Mouse (Mus musculus) MEL (cell line): Measurements from ENCODE around the gene Olfr13. TPM values are rescaled to one million over a fixed set of nuclear protein-coding genes. Genes with fewer than 3 reads are reported as not detected.

Source experiments
- DNase-seq: peaks from one replicate; pipeline ENCODE4 v3.0.0; 2011; ENCODE audit warnings: low read depth, low spot score
- H3K27ac ChIP-seq: 2 replicates; pipeline ENCODE4 v1.5.1; 2012; ENCODE audit warnings: low read depth, mild to moderate bottlenecking, control low read depth, low read length, moderate library complexity; ENCODE audit not compliant: control insufficient read depth
- H3K27me3 ChIP-seq, 2 experiments: fragments of 150-350 bp in 1 of 2; sonication (generic) in 1 of 2; 2 replicates each; pipeline ENCODE4 v1.6.1; 2012; ENCODE audit warnings: low read length in 2 of 2, mild to moderate bottlenecking in 2 of 2, improper control_type of control experiment in 1 of 2, moderate library complexity in 1 of 2; ENCODE audit not compliant: insufficient read depth in 2 of 2, control insufficient read depth in 1 of 2
- H3K36me3 ChIP-seq, 2 experiments: 2 replicates each; pipeline ENCODE4 v1.6.1; 2012 to 2014; ENCODE audit warnings: low read length in 2 of 2, improper control_type of control experiment in 1 of 2, inconsistent platforms in 1 of 2, mild to moderate bottlenecking in 1 of 2; ENCODE audit not compliant: insufficient read depth in 2 of 2, control insufficient read depth in 1 of 2
- H3K4me1 ChIP-seq, 2 experiments: fragments of 150-350 bp in 1 of 2; sonication (generic) in 1 of 2; 2 replicates each; pipeline ENCODE4 v1.6.1; 2012; ENCODE audit warnings: low read length in 2 of 2, improper control_type of control experiment in 1 of 2, mild to moderate bottlenecking in 1 of 2; ENCODE audit not compliant: insufficient read depth in 2 of 2, control insufficient read depth in 1 of 2
- H3K4me3 ChIP-seq, 2 experiments: fragments of 150-350 bp in 1 of 2; sonication (generic) in 1 of 2; 2 replicates each; pipeline ENCODE4 v1.5.1; 2012; ENCODE audit warnings: low read depth in 2 of 2, low read length in 2 of 2, mild to moderate bottlenecking in 2 of 2, moderate library complexity in 2 of 2, control low read depth in 1 of 2, improper control_type of control experiment in 1 of 2; ENCODE audit not compliant: control insufficient read depth in 1 of 2, insufficient read depth in 1 of 2
- H3K79me2 ChIP-seq: 2 replicates; pipeline ENCODE4 v1.6.1; 2012; ENCODE audit warnings: mild to moderate bottlenecking, low read length, moderate library complexity; ENCODE audit not compliant: control insufficient read depth, poor library complexity, insufficient read depth
- H3K9ac ChIP-seq: 2 replicates; pipeline ENCODE4 v1.6.1; 2012; ENCODE audit warnings: low read depth, mild to moderate bottlenecking, control low read depth, low read length, moderate library complexity; ENCODE audit not compliant: control insufficient read depth, poor library complexity, severe bottlenecking
- H3K9me3 ChIP-seq: fragments of 150-350 bp; sonication (generic); replicated peaks from 2 replicates; pipeline ENCODE4 v1.6.1; 2012; ENCODE audit warnings: mild to moderate bottlenecking, low read length, improper control_type of control experiment, moderate library complexity; ENCODE audit not compliant: insufficient read depth
- ELF1 ChIP-seq: IDR thresholded peaks from 2 replicates; pipeline ENCODE4 v1.6.1; 2014; ENCODE audit warnings: low read depth, mild to moderate bottlenecking, inconsistent platforms, low read length, improper control_type of control experiment, moderate library complexity
- HCFC1 ChIP-seq: IDR thresholded peaks from 2 replicates; pipeline ENCODE4 v1.6.1; 2012; ENCODE audit warnings: low read depth, mild to moderate bottlenecking, inconsistent platforms, low read length, improper control_type of control experiment, moderate library complexity
- JUND ChIP-seq: IDR thresholded peaks from 2 replicates; pipeline ENCODE4 v1.6.1; 2011; ENCODE audit warnings: low read depth, mild to moderate bottlenecking, improper control_type of control experiment, low read length
- MEF2A ChIP-seq: IDR thresholded peaks from 2 replicates; pipeline ENCODE4 v1.6.1; 2014; ENCODE audit warnings: low read depth, mild to moderate bottlenecking, inconsistent platforms, low read length, improper control_type of control experiment; ENCODE audit not compliant: poor library complexity, insufficient replicate concordance, severe bottlenecking; ENCODE audit errors: extremely low read depth
- MYC ChIP-seq: IDR thresholded peaks from 2 replicates; pipeline ENCODE4 v1.6.1; 2011; ENCODE audit warnings: low read depth, mild to moderate bottlenecking, low read length, improper control_type of control experiment, moderate library complexity
- NELFE ChIP-seq: IDR thresholded peaks from 2 replicates; pipeline ENCODE4 v1.6.1; 2011; ENCODE audit warnings: low read depth, low read length, improper control_type of control experiment
- NRF1 ChIP-seq: IDR thresholded peaks from 2 replicates; pipeline ENCODE4 v1.6.1; 2014; ENCODE audit warnings: low read depth, mild to moderate bottlenecking, inconsistent platforms, low read length, improper control_type of control experiment, moderate library complexity; ENCODE audit not compliant: poor library complexity, insufficient read depth, severe bottlenecking
- POLR2AphosphoS2 ChIP-seq: IDR thresholded peaks from 2 replicates; pipeline ENCODE4 v1.6.1; 2011; ENCODE audit warnings: low read length, improper control_type of control experiment
- POLR2AphosphoS5 ChIP-seq: IDR thresholded peaks from 2 replicates; pipeline ENCODE4 v1.6.1; 2012; ENCODE audit warnings: low read depth, borderline replicate concordance, mild to moderate bottlenecking, inconsistent platforms, low read length, moderate library complexity, mixed read lengths
- RAD21 ChIP-seq: IDR thresholded peaks from 2 replicates; pipeline ENCODE4 v1.6.1; 2011; ENCODE audit warnings: mild to moderate bottlenecking, low read depth, low read length, improper control_type of control experiment
- RCOR1 ChIP-seq: IDR thresholded peaks from 2 replicates; pipeline ENCODE4 v1.6.1; 2012; ENCODE audit warnings: low read depth, mild to moderate bottlenecking, inconsistent platforms, low read length, improper control_type of control experiment
- SIN3A ChIP-seq: IDR thresholded peaks from 2 replicates; pipeline ENCODE4 v1.6.1; 2012; ENCODE audit warnings: low read length, improper control_type of control experiment, inconsistent platforms
- SMC3 ChIP-seq: IDR thresholded peaks from 2 replicates; pipeline ENCODE4 v1.6.1; 2011; ENCODE audit warnings: low read depth, low read length, improper control_type of control experiment
- TAL1 ChIP-seq: IDR thresholded peaks from 2 replicates; pipeline ENCODE4 v1.6.1; 2012; ENCODE audit warnings: mild to moderate bottlenecking, inconsistent platforms, low read length, moderate library complexity, mixed read lengths
- TBP ChIP-seq: IDR thresholded peaks from 2 replicates; pipeline ENCODE4 v1.8.0; 2011; ENCODE audit warnings: low read depth, low read length, improper control_type of control experiment
- ZC3H11A ChIP-seq: IDR thresholded peaks from 2 replicates; pipeline ENCODE4 v1.6.1; 2012; ENCODE audit warnings: low read depth, mild to moderate bottlenecking, inconsistent platforms, low read length, improper control_type of control experiment
- ZMIZ1 ChIP-seq: IDR thresholded peaks from 2 replicates; pipeline ENCODE4 v1.6.1; 2012; ENCODE audit warnings: low read depth, mild to moderate bottlenecking, inconsistent platforms, low read length, improper control_type of control experiment, moderate library complexity
- polyA plus RNA-seq, 2 experiments: library from polyadenylated mRNA; stranded (reverse) in 1 of 2; unstranded in 1 of 2; fragments of >175 nt in 1 of 2; fragments of >200 nt in 1 of 2; gene quantifications; 2 replicates each; pipeline versions ENCODE4 v1.2.1 to v1.2.4; 2012; ENCODE audit warnings: low replicate concordance in 2 of 2, low read depth in 1 of 2; ENCODE audit not compliant: insufficient read length in 2 of 2, insufficient read depth in 1 of 2, missing spikeins in 1 of 2
- total RNA-seq: library from RNA; depleted of rRNA; stranded (reverse); fragments of 300-350 nt; gene quantifications from 2 replicates; pipeline ENCODE4 v1.2.3, GENCODE M21; 2012

Gene Olfr13
- total and polyA plus RNA-seq, 3 experiments: not detected

DNA sequence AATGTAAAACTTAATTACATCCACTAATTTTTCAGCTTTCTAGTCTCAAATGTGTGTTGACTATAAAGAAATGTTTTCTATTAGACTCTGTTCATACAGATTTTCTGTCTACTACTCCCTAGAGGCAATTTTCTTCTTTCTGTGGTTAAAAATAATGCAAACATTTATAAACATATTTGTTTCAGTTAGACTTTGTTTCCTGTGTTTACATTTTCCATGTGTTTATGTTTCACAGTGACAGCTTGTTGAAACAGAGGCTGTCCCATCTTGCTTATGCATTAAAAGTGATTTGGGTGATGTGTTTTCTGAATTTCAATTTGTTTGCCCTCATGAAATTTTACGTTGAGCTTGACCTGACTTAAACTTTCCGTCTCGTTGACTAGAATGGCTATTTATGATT lies 19.0 kb downstream of the Olfr13 start (continued):
- TF ChIP-seq NRF1 (no peak), ZMIZ1 (no peak)
- TF ChIP-seq, all 39 proteins: peak for 0

DNA sequence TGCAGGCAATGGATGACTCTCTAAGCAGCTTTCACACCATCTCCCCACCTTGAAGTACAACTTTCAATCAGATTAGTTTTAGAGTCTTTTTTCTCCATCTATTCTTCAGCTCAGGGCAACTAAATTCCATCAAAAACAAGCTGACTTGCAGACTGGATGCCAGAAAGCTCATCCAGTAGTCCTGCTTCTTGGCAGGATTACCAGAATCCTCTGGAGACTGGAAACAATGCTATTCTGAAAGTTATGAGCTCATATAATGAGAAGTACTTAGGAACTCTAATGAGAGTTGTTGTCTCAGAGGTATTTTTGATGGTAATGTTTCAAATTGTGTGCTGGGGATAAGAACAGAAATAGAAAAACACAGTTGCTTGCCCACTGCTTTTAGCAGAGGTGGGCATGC lies 24.8 kb downstream of the Olfr13 start, which contains the start of gene Olfr435:
Gene Olfr435 (plus strand): TSS at position 366 of the 400 bp plus-strand sequence.
- Histone ChIP-seq H3K36me3 (no peaks in the 10 kb centered on the region), H3K4me1 (no peaks in the 10 kb centered on the region), H3K9me3 (no peaks in the 10 kb centered on the region), H3K4me3 (no peak within 1 kb of the TSS), H3K79me2 (no peaks in the 10 kb centered on the region), H3K27me3 (no peaks in the 10 kb centered on the region), H3K27ac (no peak within 1 kb of the TSS), H3K9ac (no peak within 1 kb of the TSS)
- DNase-seq: no peak
- TF ChIP-seq POLR2AphosphoS2: no peak
- no peak for TF ChIP-seq ELF1
- TF ChIP-seq TBP: no peak
- no peak for TF ChIP-seq SMC3
- no peak for TF ChIP-seq RAD21
- no peak for TF ChIP-seq ZC3H11A
- no peak for TF ChIP-seq MYC
- TF ChIP-seq RCOR1: no peak
- no peak for TF ChIP-seq HCFC1
- TF ChIP-seq NELFE: no peak
- TF ChIP-seq SIN3A: no peak
- no peak for TF ChIP-seq TAL1
- TF ChIP-seq POLR2AphosphoS5: no peak
- no peak for TF ChIP-seq MEF2A

DNA sequence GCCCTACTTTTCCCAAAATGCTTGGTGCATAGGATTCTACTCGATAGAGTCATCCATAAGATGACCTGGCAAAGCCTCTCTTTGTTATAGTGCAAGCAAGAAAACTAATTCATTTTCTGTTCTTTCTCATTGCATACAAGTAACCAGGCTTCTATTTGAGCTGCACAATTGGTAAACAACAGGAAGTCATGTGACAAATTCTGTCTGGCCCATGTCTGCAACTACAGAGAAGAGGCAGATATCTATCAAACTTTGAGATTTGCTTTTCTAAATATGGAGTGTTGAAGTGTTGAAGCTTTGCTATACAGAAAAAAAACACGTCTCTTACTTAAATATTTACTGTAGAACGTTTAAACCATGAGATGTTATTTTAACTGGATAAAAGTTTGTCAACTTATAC lies 26.2 kb downstream of the Olfr13 start:
- Histone ChIP-seq H3K9ac (no peak overlapping the region), H3K79me2 (no peaks in the 10 kb centered on the region), H3K4me3 (no peak overlapping the region), H3K27me3 (no peaks in the 10 kb centered on the region), H3K27ac (no peak overlapping the region), H3K36me3 (no peaks in the 10 kb centered on the region), H3K4me1 (no peaks in the 10 kb centered on the region), H3K9me3 (no peaks in the 10 kb centered on the region)
- no peak for DNase-seq
- TF ChIP-seq RAD21: no peak
- TF ChIP-seq MEF2A: no peak
- TF ChIP-seq JUND: no peak
- TF ChIP-seq ELF1: no peak
